Mouse (Mus musculus): Measurements from ENCODE around the gene Tmpo.

Gene Tmpo

GRCm38 (mm10) chr10:91171455-91172328 is 9.4 kb downstream of the Tmpo start:
- TF ChIP-seq GATA4 (IDR thresholded peaks at IDR 0.05; ENCODE audit: insufficient replicate concordance, low read length): peak; percentile 99

DNA sequence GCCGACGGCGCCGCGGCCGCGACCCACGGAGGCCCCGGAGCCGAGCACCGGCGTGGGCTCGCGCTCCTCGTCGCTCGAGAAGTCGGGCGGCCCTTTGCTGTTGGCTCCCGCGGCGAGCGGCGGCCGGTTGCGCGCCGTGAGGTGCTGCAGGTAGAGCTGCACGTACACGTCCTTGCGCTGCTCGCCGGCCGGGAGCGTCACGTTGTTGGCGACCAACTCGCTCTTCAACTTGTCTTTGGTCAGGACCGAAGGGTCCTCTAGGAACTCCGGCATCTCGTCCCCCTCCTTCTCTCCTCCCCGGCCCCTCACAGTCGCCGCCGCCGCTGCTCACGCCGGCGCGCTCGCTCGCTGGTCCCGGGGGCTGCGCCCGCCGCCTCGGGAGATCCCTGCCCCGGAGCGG is 10.1 kb downstream of the Tmpo start:
- no peak for TF ChIP-seq GATA4 (IDR thresholded peaks at IDR 0.05; ENCODE audit: insufficient replicate concordance, low read length)

DNA sequence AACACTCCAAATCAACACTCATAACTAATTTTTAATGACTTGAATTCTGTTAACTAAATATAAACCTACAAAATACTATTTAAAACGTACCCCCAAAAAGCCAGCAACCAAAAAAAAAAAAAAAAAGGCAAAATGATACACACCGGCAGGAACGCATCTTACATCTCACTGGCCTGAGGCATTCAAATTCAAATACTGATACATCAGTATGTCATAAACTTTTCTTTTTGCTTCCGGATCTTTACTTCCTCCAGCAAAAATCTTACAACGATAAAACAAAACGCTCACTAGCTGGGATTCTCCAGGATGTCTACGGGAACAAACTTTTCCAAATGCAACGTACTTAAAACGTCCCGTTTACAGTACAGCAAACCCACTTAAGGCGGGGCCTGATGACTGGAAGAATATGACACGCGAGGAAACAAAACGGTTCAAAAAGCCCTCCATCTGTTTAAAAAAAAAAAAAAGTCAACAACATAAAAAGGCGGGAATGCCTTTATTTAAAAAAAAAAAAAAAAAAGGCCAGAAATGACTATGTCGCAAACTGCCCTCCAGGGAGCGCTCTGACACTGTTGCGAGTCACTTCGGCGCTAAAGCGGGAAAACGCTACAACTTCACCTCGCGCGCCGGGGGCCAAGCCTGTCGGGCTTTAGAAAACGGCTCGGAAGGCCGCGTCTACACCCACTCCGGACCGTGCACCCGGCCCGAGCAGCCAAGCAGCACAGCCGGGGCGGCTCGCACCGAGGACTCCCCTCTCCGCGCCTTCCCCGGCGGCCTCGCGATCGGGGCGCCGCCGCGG is 10.8 kb downstream of the Tmpo start:
- TF ChIP-seq GATA4 (IDR thresholded peaks at IDR 0.05; ENCODE audit: insufficient replicate concordance, low read length): no peak

DNA sequence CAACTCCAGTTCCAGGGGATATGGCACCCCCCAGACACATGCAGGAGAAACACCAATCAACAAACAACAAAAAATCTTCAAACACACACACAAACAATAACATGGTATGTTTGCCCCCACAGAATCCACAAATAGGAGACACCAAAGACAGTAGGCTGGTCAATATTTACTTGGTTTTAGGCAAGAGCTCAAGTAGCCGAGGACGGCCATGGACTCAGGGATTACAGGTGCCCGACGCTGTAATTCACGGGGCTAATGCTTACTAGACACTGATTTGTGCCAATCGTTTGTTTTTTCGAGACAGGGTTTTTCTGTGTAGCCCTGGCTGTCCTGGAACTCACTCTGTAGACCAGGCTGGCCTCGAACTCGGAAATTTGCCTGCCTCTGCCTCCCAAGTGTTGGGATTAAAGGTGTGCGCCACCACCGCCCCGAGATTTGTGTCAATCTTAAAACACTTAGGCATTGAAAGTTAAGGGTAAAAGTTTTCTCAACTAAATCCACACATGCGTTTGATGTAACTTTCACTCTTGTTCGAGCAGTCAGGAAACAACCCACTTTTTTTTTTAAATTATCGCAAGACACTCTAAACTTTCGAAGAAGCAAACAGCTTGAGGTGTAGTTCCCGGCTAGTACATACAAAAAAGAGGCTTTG is 11.6 kb downstream of the Tmpo start:
- no peak for TF ChIP-seq GATA4 (IDR thresholded peaks at IDR 0.05; ENCODE audit: insufficient replicate concordance, low read length)

DNA sequence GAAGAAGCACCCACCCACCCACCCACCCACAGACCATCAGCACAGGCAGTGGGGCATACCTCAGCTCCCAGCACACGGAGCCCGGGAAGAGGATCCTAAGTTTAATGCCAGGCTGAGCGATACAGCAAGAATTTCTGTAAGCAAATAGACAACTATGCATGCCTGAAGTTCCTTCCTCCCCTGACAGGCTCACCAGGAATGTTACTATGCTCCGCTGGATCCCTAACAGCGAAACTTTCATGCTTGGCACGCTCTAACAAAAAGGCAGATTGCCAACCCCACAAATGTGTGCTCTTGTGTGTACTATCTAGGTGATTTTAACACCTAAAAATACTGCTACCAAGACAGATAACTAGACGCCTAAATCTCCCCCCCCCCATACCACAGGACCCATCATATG is 13.8 kb downstream of the Tmpo start:
- no peak for TF ChIP-seq GATA4 (IDR thresholded peaks at IDR 0.05; ENCODE audit: insufficient replicate concordance, low read length)

DNA sequence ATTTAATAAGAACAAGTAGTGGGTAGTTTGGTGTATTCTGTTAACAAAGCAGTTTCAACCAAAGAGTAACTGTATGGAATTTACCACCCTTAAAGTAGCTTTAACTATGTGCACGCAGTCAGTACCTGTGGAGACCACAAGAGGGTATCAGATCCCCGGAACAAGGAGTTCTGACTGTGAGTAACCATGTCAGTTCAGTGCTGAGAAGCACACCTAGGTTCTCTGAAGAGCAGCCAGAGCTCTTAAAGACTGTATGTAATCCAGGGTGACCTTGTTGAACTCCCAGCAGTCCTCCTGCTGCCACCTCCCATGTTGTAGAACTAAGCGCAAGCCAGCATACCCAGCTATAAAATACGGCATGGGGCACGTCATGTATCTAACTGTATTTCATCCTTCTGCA is 14.2 kb downstream of the Tmpo start:
- TF ChIP-seq GATA4 (IDR thresholded peaks at IDR 0.05; ENCODE audit: insufficient replicate concordance, low read length): no peak

- no peak for TF ChIP-seq GATA4 (IDR thresholded peaks at IDR 0.05; ENCODE audit: insufficient replicate concordance, low read length)
These were observed 15.3 kb downstream of the Tmpo start for GRCm38 (mm10) chr10:91165850-91166249.

DNA sequence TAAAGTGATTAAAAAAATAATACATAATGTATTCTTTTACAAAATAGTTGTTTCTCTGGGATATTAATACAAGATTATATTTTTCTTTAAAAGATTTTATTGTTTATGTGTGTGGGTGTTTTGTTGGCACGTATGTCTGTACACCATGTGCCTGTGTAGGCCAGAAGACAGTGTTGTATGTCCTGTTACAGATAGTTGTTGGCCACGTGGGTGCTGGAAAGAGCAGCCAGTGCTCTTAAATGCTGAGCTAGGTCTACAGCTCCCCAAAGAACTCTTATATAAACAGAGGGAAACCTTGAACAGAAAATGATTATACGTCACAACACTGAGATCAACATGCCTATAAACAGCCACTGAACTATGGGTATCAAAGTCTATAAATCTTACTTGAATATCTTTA is 16.6 kb downstream of the Tmpo start:
- TF ChIP-seq GATA4 (IDR thresholded peaks at IDR 0.05; ENCODE audit: insufficient replicate concordance, low read length): no peak

- no peak for TF ChIP-seq GATA4 (IDR thresholded peaks at IDR 0.05; ENCODE audit: insufficient replicate concordance, low read length)
These were observed 18.5 kb downstream of the Tmpo start for GRCm38 (mm10) chr10:91162511-91163163.

- no peak for TF ChIP-seq GATA4 (IDR thresholded peaks at IDR 0.05; ENCODE audit: insufficient replicate concordance, low read length)
These were observed 19.0 kb downstream of the Tmpo start for GRCm38 (mm10) chr10:91162077-91162476.

DNA sequence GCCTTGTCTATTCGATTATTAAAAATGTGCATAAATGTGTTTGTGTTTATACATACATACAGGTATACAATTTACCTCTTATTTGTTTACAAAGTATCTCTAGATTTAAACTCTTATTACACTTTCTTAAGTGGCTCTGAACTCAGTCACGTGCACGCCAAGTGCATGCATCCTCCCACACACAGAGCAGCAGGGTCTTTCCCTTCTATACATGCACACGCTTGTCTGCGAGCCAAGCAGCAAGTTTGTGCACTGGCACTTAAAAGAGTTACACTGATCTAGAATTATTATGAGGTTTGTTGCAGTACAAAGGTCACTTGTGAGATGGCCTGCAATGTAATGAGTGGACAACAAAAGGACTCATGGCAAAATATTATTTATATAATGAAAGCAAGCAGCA is 20.1 kb downstream of the Tmpo start:
- TF ChIP-seq GATA4 (IDR thresholded peaks at IDR 0.05; ENCODE audit: insufficient replicate concordance, low read length): no peak

GRCm38 (mm10) chr10:91158442-91158841 is 22.7 kb downstream of the Tmpo start:
- TF ChIP-seq GATA4 (IDR thresholded peaks at IDR 0.05; ENCODE audit: insufficient replicate concordance, low read length): no peak

DNA sequence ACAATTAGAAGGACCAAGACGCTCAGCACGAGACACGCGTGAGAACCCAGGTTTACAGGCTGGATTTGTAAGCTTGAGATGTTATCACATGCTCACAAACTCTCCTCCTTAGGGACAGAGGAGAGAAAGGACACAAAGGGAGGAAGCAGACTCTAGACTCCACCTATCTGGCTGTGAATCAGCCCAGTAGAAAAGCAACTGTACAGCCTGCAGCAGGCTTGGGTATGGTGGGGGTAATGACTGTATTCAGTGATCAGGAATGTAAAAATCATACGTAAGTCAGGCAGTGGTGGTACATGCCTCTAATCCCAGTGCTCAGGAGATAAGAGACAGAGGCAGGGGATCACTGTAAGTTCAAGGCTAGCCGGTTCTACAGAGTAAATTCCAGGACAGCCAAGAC is 24.8 kb downstream of the Tmpo start:
- TF ChIP-seq GATA4 (IDR thresholded peaks at IDR 0.05; ENCODE audit: insufficient replicate concordance, low read length): no peak

GRCm38 (mm10) chr10:91153894-91154503 is 27.1 kb downstream of the Tmpo start:
- TF ChIP-seq GATA4 (IDR thresholded peaks at IDR 0.05; ENCODE audit: insufficient replicate concordance, low read length): no peak

GRCm38 (mm10) chr10:91145413-91145812 is 35.7 kb downstream of the Tmpo start:
- TF ChIP-seq GATA4 (IDR thresholded peaks at IDR 0.05; ENCODE audit: insufficient replicate concordance, low read length): no peak
